Mouse (Mus musculus): Measurements from ENCODE around the gene Vps9d1. TPM values are rescaled to one million over a fixed set of nuclear protein-coding genes. Genes with fewer than 3 reads are reported as not detected.

The Vps9d1 gene
- polyA plus RNA-seq, 1 experiment from 2014 or later, result 5.6 TPM

- Histone ChIP-seq H3K9me3 (replicated peaks; ENCODE audit: control insufficient read depth, low read length) (no peaks in the 10 kb centered on the region), H3K27me3 (ENCODE audit: control insufficient read depth, insufficient read depth, low read depth, low read length) (no peaks in the 10 kb centered on the region), H3K9ac (ENCODE audit: low read depth, low read length) (no peak overlapping the region), H3K4me2 (ENCODE audit: low read depth, low read length) (no peak overlapping the region), H3K27ac (ENCODE audit: low read length) (no peak overlapping the region), H3K36me3 (ENCODE audit: control insufficient read depth, insufficient read depth) (peaks cover 7% of the 10 kb centered on the region), H3K4me1 (ENCODE audit: control insufficient read depth, low read depth, low read length) (peaks cover 8% of the 10 kb centered on the region), H3K4me3 (ENCODE audit: low read depth, low read length) (no peak overlapping the region)
- 77% methylated on average over 12 of the region's 12 CpGs for WGBS (ENCODE audit: insufficient replicate concordance)
- ATAC-seq (ENCODE audit: low read depth), result no peak
These were observed 8.6 kb downstream of the Vps9d1 start for GRCm38 (mm10) chr8:123245543-123245942.

DNA sequence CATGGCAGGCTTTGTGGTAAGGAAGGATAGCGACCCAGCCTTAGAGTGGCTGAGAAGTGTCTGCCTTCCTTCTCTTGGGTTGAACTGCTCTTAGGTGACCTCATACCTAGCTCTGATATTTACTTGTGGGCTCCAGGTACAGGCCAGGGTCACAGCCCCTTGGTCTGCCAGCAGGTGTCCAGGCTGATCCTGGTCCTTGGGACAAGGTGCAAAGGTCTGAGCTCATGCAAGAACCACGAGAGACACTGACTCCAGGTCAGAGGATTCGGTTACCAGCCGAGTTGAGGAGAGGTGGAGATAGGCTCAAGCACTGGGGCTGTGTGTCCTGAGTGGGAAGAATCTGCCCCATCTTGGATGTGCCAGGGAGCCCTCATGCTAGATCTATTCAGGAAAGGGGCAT lies 9.8 kb downstream of the Vps9d1 start:
- no peak overlapping the region for H3K27ac ChIP-seq (ENCODE audit: low read length)
- no peaks in the 10 kb centered on the region for H3K9me3 ChIP-seq (replicated peaks; ENCODE audit: control insufficient read depth, low read length)
- H3K4me3 ChIP-seq (ENCODE audit: low read depth, low read length), result no peak overlapping the region
- no peaks in the 10 kb centered on the region for H3K27me3 ChIP-seq (ENCODE audit: control insufficient read depth, insufficient read depth, low read depth, low read length)
- H3K36me3 ChIP-seq (ENCODE audit: control insufficient read depth, insufficient read depth), result peaks cover 5% of the 10 kb centered on the region
- H3K4me1 ChIP-seq (ENCODE audit: control insufficient read depth, low read depth, low read length), result peaks cover 8% of the 10 kb centered on the region
- no peak overlapping the region for H3K4me2 ChIP-seq (ENCODE audit: low read depth, low read length)
- 73% methylated on average over 4 of the region's 4 CpGs for WGBS (ENCODE audit: insufficient replicate concordance)
- no peak overlapping the region for H3K9ac ChIP-seq (ENCODE audit: low read depth, low read length)
- peak; percentile 55 for ATAC-seq (ENCODE audit: low read depth)

DNA sequence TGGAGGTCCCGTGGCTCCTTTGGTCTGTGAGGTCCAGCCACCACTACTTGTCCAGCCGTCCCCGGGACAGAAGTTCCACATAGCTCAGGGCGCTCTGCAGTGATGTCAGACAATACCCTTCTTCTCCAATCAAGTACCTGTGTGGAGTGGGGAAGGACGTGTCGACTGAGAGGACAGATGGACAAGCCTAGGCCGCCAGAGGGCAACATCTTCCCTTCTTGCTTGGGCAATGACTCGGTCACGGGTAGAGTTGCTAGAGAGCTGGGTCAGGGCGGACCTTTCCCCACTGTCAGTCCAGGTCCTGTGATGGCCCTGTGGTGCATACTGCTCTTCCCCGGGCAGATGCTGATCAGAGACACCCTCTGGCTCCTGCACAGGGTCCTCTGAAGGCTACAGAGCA lies 11.1 kb downstream of the Vps9d1 start:
- Histone ChIP-seq H3K4me1 (ENCODE audit: control insufficient read depth, low read depth, low read length) (peaks cover 8% of the 10 kb centered on the region), H3K4me2 (ENCODE audit: low read depth, low read length) (no peak overlapping the region), H3K27me3 (ENCODE audit: control insufficient read depth, insufficient read depth, low read depth, low read length) (no peaks in the 10 kb centered on the region), H3K9me3 (replicated peaks; ENCODE audit: control insufficient read depth, low read length) (no peaks in the 10 kb centered on the region), H3K27ac (ENCODE audit: low read length) (no peak overlapping the region), H3K36me3 (ENCODE audit: control insufficient read depth, insufficient read depth) (peaks cover 5% of the 10 kb centered on the region), H3K9ac (ENCODE audit: low read depth, low read length) (no peak overlapping the region), H3K4me3 (ENCODE audit: low read depth, low read length) (no peak overlapping the region)
- no peak for ATAC-seq (ENCODE audit: low read depth)
- 67% methylated on average over 11 of the region's 11 CpGs for WGBS (ENCODE audit: insufficient replicate concordance)

DNA sequence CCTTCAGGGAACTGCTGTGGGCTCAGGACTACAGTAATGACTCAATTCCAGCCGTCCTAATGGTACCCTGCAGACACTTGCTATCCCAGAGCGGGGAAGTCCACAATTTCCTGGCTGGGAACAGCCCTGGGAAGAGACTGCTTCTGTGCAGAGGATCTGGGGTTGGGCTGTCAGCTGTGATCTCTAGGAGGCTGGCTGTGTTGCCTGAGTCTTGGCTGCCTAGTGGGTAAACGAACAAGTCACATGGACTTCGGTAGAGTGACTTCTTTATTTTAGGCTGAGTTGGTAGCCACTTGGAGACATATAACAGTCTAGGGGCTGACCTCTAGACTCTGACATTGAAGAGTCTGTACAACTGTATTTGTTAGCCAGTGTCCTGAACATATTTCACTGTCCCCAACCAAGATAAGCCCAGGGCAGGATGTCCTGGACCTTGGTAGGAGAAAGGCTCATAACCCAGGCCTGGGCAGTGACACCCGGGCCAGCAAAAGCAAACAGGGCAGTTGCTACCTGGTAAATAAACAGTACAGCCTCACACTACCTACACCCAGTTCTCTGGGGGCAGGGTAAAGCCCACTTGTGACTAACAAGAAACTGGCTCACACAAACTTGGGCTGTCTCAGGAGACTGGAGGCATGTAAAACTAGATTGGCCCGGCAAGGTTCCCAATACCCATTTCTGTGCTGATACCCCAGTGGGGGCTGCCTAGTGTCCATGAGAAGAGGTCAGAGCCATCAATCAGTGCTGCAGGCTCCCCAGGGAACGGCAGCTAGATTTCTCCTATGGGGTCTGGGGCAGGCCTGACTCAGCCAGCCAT lies 11.8 kb downstream of the Vps9d1 start:
- peak; percentile 61 for ATAC-seq (ENCODE audit: low read depth)
- Histone ChIP-seq H3K4me1 (ENCODE audit: control insufficient read depth, low read depth, low read length) (peaks cover 8% of the 10 kb centered on the region), H3K36me3 (ENCODE audit: control insufficient read depth, insufficient read depth) (peaks cover 1% of the 10 kb centered on the region), H3K9me3 (replicated peaks; ENCODE audit: control insufficient read depth, low read length) (no peaks in the 10 kb centered on the region), H3K27ac (ENCODE audit: low read length) (peak overlapping the region; percentile 50), H3K27me3 (ENCODE audit: control insufficient read depth, insufficient read depth, low read depth, low read length) (no peaks in the 10 kb centered on the region), H3K4me2 (ENCODE audit: low read depth, low read length) (no peak overlapping the region), H3K9ac (ENCODE audit: low read depth, low read length) (no peak overlapping the region), H3K4me3 (ENCODE audit: low read depth, low read length) (no peak overlapping the region)
- 65% methylated on average over 7 of the region's 7 CpGs for WGBS (ENCODE audit: insufficient replicate concordance)

DNA sequence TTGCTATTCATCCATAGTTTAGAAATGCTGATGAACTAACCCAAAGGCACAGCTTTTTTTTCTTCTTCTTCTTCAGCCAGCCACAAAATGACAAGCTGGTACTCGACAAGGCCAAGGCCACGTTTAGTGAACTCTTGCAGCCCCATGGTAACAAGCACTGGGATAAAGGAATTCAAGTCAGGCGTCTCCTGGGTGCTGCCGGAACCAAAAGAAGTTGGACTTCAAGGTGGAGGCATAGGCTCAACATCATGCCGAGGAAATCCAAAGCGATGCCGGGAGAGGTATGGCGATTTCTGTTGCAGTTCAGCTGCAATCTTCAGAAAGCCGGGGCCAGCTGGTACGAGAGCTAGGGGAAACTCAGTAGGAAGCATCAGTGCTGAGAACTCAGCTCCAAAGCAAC lies 14.8 kb downstream of the Vps9d1 start:
- no peaks in the 10 kb centered on the region for H3K36me3 ChIP-seq (ENCODE audit: control insufficient read depth, insufficient read depth)
- H3K4me3 ChIP-seq (ENCODE audit: low read depth, low read length), result no peak overlapping the region
- H3K4me2 ChIP-seq (ENCODE audit: low read depth, low read length), result no peak overlapping the region
- no peak for ATAC-seq (ENCODE audit: low read depth)
- H3K9ac ChIP-seq (ENCODE audit: low read depth, low read length), result no peak overlapping the region
- H3K9me3 ChIP-seq (replicated peaks; ENCODE audit: control insufficient read depth, low read length), result no peaks in the 10 kb centered on the region
- H3K27ac ChIP-seq (ENCODE audit: low read length), result no peak overlapping the region
- peaks cover 26% of the 10 kb centered on the region for H3K4me1 ChIP-seq (ENCODE audit: control insufficient read depth, low read depth, low read length)
- WGBS (ENCODE audit: insufficient replicate concordance), result 85% methylated on average over 10 of the region's 10 CpGs
- H3K27me3 ChIP-seq (ENCODE audit: control insufficient read depth, insufficient read depth, low read depth, low read length), result peaks cover 15% of the 10 kb centered on the region

- no peak within 1 kb of the TSS for H3K27ac ChIP-seq (ENCODE audit: low read length)
- under 1% methylated on average over 57 of the region's 57 CpGs for WGBS (ENCODE audit: insufficient replicate concordance)
These were observed 18.3 kb downstream of the Vps9d1 start, which contains the start of gene Spata2l for GRCm38 (mm10) chr8:123235520-123236497. Gene Spata2l (minus strand): TSS chr8:123236233.

GRCm38 (mm10) chr8:123234918-123235519 lies 19.1 kb downstream of the Vps9d1 start:
- 31% methylated on average over 13 of the region's 13 CpGs for WGBS (ENCODE audit: insufficient replicate concordance)
- Histone ChIP-seq H3K27ac (ENCODE audit: low read length) (no peak overlapping the region), H3K9ac (ENCODE audit: low read depth, low read length) (peak overlapping the region; percentile 61), H3K4me1 (ENCODE audit: control insufficient read depth, low read depth, low read length) (peaks cover 18% of the 10 kb centered on the region), H3K27me3 (ENCODE audit: control insufficient read depth, insufficient read depth, low read depth, low read length) (peaks cover 15% of the 10 kb centered on the region), H3K4me2 (ENCODE audit: low read depth, low read length) (peak overlapping the region; percentile 94), H3K4me3 (ENCODE audit: low read depth, low read length) (peak overlapping the region; percentile 70), H3K9me3 (replicated peaks; ENCODE audit: control insufficient read depth, low read length) (no peaks in the 10 kb centered on the region), H3K36me3 (ENCODE audit: control insufficient read depth, insufficient read depth) (no peaks in the 10 kb centered on the region)
- no peak for ATAC-seq (ENCODE audit: low read depth)

More at GRCm38 (mm10) chr8:123235520-123236497, 18.3 kb downstream of the Vps9d1 start, which contains the start of gene Spata2l:
- Histone ChIP-seq H3K36me3 (ENCODE audit: control insufficient read depth, insufficient read depth) (no peaks in the 10 kb centered on the region), H3K4me1 (ENCODE audit: control insufficient read depth, low read depth, low read length) (peaks cover 18% of the 10 kb centered on the region), H3K4me2 (ENCODE audit: low read depth, low read length) (peak within 1 kb of the TSS; percentile 94), H3K9ac (ENCODE audit: low read depth, low read length) (peak within 1 kb of the TSS; percentile 61), H3K4me3 (ENCODE audit: low read depth, low read length) (peak within 1 kb of the TSS; percentile 70), H3K9me3 (replicated peaks; ENCODE audit: control insufficient read depth, low read length) (no peaks in the 10 kb centered on the region), H3K27me3 (ENCODE audit: control insufficient read depth, insufficient read depth, low read depth, low read length) (peaks cover 15% of the 10 kb centered on the region)
- ATAC-seq (ENCODE audit: low read depth), result peak; percentile 86

DNA sequence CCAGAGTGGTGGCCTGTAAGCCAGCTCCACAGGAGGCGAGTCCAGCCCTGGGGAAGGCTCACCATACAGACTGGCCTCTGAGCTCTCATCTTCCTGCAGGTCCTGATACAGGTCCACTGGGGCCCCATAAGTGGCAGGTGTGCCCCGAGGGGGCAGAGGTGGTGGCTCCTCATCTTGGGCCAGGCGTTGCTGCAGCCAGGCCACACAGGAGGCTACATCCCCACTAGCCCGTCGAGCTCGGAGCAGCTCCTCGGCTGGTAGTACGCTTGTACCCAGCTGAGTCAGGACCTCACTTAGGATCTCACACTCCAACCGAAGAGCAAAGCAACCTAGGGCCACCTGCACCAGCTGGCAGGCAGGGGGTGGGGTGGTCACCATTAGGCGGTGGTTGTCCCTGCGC lies 20.4 kb downstream of the Vps9d1 start:
- Histone ChIP-seq H3K9me3 (replicated peaks; ENCODE audit: control insufficient read depth, low read length) (no peaks in the 10 kb centered on the region), H3K9ac (ENCODE audit: low read depth, low read length) (no peak overlapping the region), H3K4me2 (ENCODE audit: low read depth, low read length) (no peak overlapping the region), H3K4me1 (ENCODE audit: control insufficient read depth, low read depth, low read length) (peaks cover 18% of the 10 kb centered on the region), H3K27me3 (ENCODE audit: control insufficient read depth, insufficient read depth, low read depth, low read length) (peaks cover 15% of the 10 kb centered on the region), H3K36me3 (ENCODE audit: control insufficient read depth, insufficient read depth) (no peaks in the 10 kb centered on the region), H3K4me3 (ENCODE audit: low read depth, low read length) (no peak overlapping the region), H3K27ac (ENCODE audit: low read length) (no peak overlapping the region)
- WGBS (ENCODE audit: insufficient replicate concordance), result 70% methylated on average over 11 of the region's 11 CpGs
- no peak for ATAC-seq (ENCODE audit: low read depth)

Measured in liver, embryonic 16.5 days (tissue).